Mouse (Mus musculus) gastrocnemius, postnatal 25 days (tissue): Measurements from ENCODE around the gene Taf4. TPM values are rescaled to one million over a fixed set of nuclear protein-coding genes. Genes with fewer than 3 reads are reported as not detected.

Experiments used
- total RNA-seq, 2 experiments: library from RNA; stranded (reverse); gene quantifications; 1 replicate in 1 of 2; 2 replicates in 1 of 2; pipeline ENCODE4 v1.2.3; 2021

Gene Taf4
- total RNA-seq, 2 experiments from 2014 or later: 7.2 to 9.9 TPM

Other genes with a start within 250 kb of the Taf4 start
- 10 to 100 TPM; 39.7 to 43.9 TPM for gene Lsm14b, start 48.3 kb upstream of the Taf4 start, total RNA-seq
- gene Psma7, start 65.8 kb upstream of the Taf4 start, total RNA-seq: 100 to 1,000 TPM; 115 to 123 TPM
- 1 to 10 TPM; 1.7 to 2.2 TPM for gene Ss18l1, start 65.9 kb upstream of the Taf4 start, total RNA-seq
- gene Mtg2, start 93.9 kb upstream of the Taf4 start, total RNA-seq: 10 to 100 TPM; 12.5 to 13.2 TPM
- gene Hrh3, start 127.8 kb upstream of the Taf4 start, total RNA-seq: not detected
- 10 to 100 TPM; 15.4 to 16.0 TPM for gene Osbpl2, start 142.7 kb upstream of the Taf4 start, total RNA-seq
- gene Adrm1, start 194.8 kb upstream of the Taf4 start, total RNA-seq: 100 to 1,000 TPM in 1 of 2 experiments, 10 to 100 TPM in 1; 88.2 to 102 TPM
- gene Lama5, start 249.2 kb upstream of the Taf4 start, total RNA-seq: 10 to 100 TPM in 1 of 2 experiments, 1 to 10 TPM in 1; 8.0 to 10.0 TPM